Mouse (Mus musculus) naive thymus-derived CD4-positive, alpha-beta T cell, adult 2 months (primary cell): ENCODE data around the gene Serinc2.
A peak's percentile ranks its signal among the peaks of the same experiment; 100 is the strongest.

ENCODE experiments used
- DNase-seq: peaks from one replicate; pipeline ENCODE4 v3.0.0-alpha.2; 2011; ENCODE audit warnings: low read depth

Gene Serinc2

GRCm38 (mm10) chr4:130279105-130279504 lies at the start of gene Serinc2:
Gene Serinc2, minus strand, starts transcription at chr4:130279205.
- no peak for DNase-seq

GRCm38 (mm10) chr4:130327366-130327765 lies 48.4 kb upstream of the Serinc2 start:
- no peak for DNase-seq

- no peak for DNase-seq
Measured at GRCm38 (mm10) chr4:130325446-130325845, 46.4 kb upstream of the Serinc2 start.

DNA sequence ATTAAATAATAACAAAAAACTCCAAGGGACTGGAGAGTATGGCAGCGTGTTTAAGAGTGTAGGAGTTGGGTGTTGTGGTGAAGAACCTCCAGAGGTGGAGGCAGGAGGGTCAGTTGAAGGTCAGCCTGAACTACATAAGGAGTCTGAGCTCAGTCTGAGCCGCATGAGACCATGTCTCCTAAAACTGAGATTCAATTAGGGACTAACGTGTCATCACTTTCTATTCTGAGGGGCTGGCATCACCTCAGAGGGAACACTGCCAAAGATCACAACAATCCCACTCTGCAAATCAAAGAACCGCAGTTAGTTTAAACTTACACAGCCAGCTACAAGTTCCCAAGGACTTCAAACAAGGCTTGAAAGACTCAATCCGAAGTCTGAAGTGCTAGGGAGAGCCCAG lies 44.6 kb upstream of the Serinc2 start:
- DNase-seq = no peak

DNA sequence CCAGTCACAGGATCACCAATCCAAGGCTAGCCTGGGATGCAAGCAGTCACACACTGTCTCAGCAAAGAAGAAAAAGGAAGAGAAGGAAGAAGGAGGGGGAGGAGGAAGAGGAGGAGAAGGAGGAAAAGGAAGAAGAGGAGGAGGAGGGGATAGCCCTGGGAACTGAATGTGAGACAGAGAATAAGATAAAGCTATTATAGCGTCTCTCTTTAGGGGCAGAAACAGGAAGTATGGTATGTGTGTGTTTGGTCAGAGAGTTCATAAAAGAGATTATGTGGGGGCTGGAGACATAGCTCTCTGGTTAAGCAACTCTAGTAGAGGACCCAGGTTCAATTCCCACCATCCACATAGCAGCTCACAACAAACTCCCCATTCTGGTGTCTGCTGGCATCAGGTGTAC lies 44.2 kb upstream of the Serinc2 start:
- DNase-seq = no peak

- no peak for DNase-seq
Measured at GRCm38 (mm10) chr4:130322567-130322966, 43.6 kb upstream of the Serinc2 start.

GRCm38 (mm10) chr4:130321640-130322039 lies 42.6 kb upstream of the Serinc2 start:
- DNase-seq = no peak

DNA sequence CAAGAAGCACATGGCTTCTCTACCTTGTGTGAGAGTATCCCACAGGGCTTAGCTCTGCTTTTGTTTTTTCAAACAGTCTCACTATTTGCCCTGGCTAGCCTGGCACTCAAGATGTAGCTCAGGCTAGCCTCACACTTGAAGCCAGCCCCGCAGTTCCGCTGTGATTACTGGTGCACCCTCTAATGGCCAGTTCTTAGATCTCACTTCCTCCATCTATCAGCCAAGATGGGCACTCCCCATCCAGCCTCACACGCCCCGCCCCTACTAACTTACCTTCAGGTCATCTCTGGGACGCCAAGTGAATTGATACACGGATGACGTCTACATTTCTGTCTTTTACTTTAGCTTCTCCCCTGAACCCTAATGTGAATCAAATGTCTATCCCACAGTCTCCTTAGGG lies 40.6 kb upstream of the Serinc2 start:
- DNase-seq = no peak

DNA sequence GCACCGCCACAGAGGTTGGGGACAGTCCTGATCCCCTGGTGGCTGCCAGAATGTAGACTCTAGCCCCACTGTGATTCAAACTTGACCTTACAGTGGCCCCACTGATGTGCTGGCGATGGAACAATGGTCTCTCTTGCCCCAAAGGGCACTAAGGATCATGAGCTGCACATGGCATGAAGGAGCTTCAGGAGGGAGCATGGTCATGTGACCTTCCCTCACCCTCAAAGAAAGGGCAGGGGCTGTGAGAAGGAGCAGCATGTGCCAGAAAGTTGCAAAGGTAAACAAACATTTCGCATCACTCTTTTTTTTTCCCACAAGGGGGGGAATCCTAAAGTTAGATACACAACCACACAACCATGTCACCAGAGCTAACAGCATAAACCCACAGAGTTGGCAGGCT lies 39.1 kb upstream of the Serinc2 start:
- no peak for DNase-seq

GRCm38 (mm10) chr4:130316691-130317090 lies 37.7 kb upstream of the Serinc2 start:
- peak; percentile 59 for DNase-seq

- DNase-seq = no peak
Measured at GRCm38 (mm10) chr4:130315771-130316527, 36.9 kb upstream of the Serinc2 start.

GRCm38 (mm10) chr4:130313552-130313951 lies 34.5 kb upstream of the Serinc2 start:
- DNase-seq = no peak

DNA sequence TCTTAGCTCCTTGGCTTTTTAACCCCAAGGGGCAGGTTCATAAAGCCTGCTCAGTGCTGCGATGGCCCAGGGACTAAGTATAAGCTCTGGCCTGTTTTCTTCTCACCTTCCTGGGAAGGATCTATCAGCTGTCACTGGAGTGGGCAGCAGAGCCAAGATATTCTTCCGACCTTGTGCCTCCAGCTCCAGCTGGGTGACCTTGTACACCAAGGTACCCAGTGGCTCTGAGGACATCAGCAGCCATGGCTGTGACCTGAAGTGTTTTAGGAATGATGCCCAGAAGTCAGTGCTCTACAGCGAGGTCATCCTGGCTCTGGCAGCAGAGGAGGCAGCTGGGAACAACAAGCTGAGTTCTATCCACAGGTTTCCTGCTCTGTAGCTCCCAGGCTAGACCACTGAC lies 33.5 kb upstream of the Serinc2 start:
- DNase-seq = no peak

- DNase-seq = no peak
Measured at GRCm38 (mm10) chr4:130309254-130309653, 30.2 kb upstream of the Serinc2 start.

GRCm38 (mm10) chr4:130308231-130309081 lies 29.5 kb upstream of the Serinc2 start, which contains the start of the genes Fabp3 and Gm10570:
Gene Fabp3, plus strand, starts transcription at chr4:130308595.
Gene Gm10570, minus strand, starts transcription at chr4:130308674.
- peak; percentile 28 for DNase-seq

GRCm38 (mm10) chr4:130307851-130308230 lies 28.8 kb upstream of the Serinc2 start:
- DNase-seq = peak; percentile 30

GRCm38 (mm10) chr4:130306796-130307630 lies 28.0 kb upstream of the Serinc2 start:
- DNase-seq = no peak

DNA sequence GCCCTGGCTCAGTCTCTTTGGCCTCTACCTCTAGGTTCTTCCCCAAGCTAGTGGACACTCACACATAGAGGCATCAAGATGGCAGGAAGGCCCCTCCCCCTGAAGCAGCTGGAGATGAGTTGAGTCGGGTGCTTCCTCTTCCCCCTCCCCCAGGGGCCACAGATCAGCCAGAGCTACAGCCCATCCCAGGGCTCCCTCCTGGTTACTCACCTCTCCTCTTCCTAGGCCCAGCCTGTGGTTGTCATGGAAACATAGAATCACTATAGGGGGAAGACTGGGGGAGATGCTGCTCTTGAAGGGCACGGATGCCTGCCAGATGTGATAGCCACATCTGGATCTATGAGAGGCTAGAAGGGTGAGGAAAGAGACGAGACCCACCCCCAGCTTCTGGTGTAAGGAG lies 25.7 kb upstream of the Serinc2 start:
- DNase-seq = no peak

GRCm38 (mm10) chr4:130302285-130302870 lies 23.4 kb upstream of the Serinc2 start:
- no peak for DNase-seq

GRCm38 (mm10) chr4:130299629-130300018 lies 20.6 kb upstream of the Serinc2 start:
- no peak for DNase-seq

GRCm38 (mm10) chr4:130298877-130299628 lies 20.0 kb upstream of the Serinc2 start:
- DNase-seq = no peak
